Mouse (Mus musculus): ENCODE data around the gene Mindy2. TPM values are rescaled to one million over a fixed set of nuclear protein-coding genes. Genes with fewer than 3 reads are reported as not detected.

Gene Mindy2
- 10 to 100 TPM; 34.8 to 36.7 TPM for total RNA-seq (2021)
- polyA plus RNA-seq (2012; rRNA removed), result 7.1 and 17.7 TPM in 2 replicates
- long read RNA-seq, full-length matches to known transcripts, result 30 of 39 reads
- long read RNA-seq, partial matches to known transcripts, result 3 of 39 reads
- long read RNA-seq, other reads (novel, unspliced or antisense), result 6 of 39 reads

GRCm38 (mm10) chr9:70657013-70657967, at the start of gene Mindy2:
Gene Mindy2 (minus strand): TSS chr9:70657174.
- Histone ChIP-seq H3K9ac (ENCODE audit: low read depth, low read length) (peak within 1 kb of the TSS; percentile 94), H3K27ac (peak within 1 kb of the TSS; percentile 89), H3K79me2 (replicated peaks; ENCODE audit: control insufficient read depth, insufficient read depth, low read length) (peaks cover 8% of the 10 kb centered on the region), H3K27me3 (ENCODE audit: control insufficient read depth, insufficient read depth, low read length) (no peaks in the 10 kb centered on the region), H3K4me3 (peak within 1 kb of the TSS; percentile 65), H3K36me3 (ENCODE audit: control insufficient read depth, insufficient read depth, low read length) (peaks cover 15% of the 10 kb centered on the region), H3K4me1 (ENCODE audit: control insufficient read depth, insufficient read depth, low read length) (peaks cover 9% of the 10 kb centered on the region)
- intact Hi-C loops (cut with DNase I), result loop anchor here (1.0 to 2.0 kb wide), 2 partner anchors 21 to 116 kb away; partner anchors contain the start of gene Adam10
- TF ChIP-seq POLR2A (IDR thresholded peaks at IDR 0.05; ENCODE audit: insufficient read depth, low read depth, low read length) (peak; percentile 76), CTCF (IDR thresholded peaks at IDR 0.05) (peak; percentile 22; the same call in 1 of the 2 replicates), EP300 (IDR thresholded peaks at IDR 0.05; ENCODE audit: insufficient read depth, low read depth, low read length) (no peak)
- peak; percentile 98 to 99 for DNase-seq
- 2% methylated on average over 67 of the region's 67 CpGs for WGBS

DNA sequence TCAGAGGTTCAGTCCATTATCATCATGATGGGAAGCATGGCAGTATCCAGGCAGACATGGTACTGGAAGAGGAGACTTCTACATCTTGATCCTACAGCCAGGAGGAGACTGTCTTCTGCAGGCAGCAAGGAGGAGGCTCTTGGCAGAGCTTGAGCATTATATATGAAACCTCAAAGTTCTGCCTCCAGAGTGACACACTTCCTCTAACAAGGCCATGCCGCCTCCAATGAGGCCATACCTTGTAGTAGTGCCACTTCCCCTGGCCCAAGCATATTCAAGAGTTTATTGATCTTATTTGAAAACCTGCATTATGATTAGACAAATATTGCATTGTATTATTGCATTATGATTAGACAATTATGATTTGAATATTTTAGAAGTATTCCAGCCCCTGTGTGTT, 49.5 kb upstream of the Mindy2 start:
- 89% methylated on average over 1 of the region's 1 CpGs for WGBS
- no peaks in the 10 kb centered on the region for H3K27me3 ChIP-seq (ENCODE audit: control insufficient read depth, insufficient read depth, low read length)

GRCm38 (mm10) chr9:70703597-70704203, 46.7 kb upstream of the Mindy2 start:
- H3K79me2 ChIP-seq (replicated peaks; ENCODE audit: control insufficient read depth, insufficient read depth, low read length), result peaks cover 4% of the 10 kb centered on the region

More for the DNA sequence above, 49.5 kb upstream of the Mindy2 start:
- DNase-seq, result no peak
- Histone ChIP-seq H3K36me3 (ENCODE audit: control insufficient read depth, insufficient read depth, low read length) (no peaks in the 10 kb centered on the region), H3K9ac (ENCODE audit: low read depth, low read length) (no peak overlapping the region), H3K27ac (no peak overlapping the region), H3K79me2 (replicated peaks; ENCODE audit: control insufficient read depth, insufficient read depth, low read length) (peaks cover 3% of the 10 kb centered on the region; the same call in 1 of the 2 replicates), H3K4me3 (no peak overlapping the region), H3K4me1 (ENCODE audit: control insufficient read depth, insufficient read depth, low read length) (no peaks in the 10 kb centered on the region)
- intact Hi-C loops (cut with DNase I), result no loop called here
- TF ChIP-seq POLR2A (IDR thresholded peaks at IDR 0.05; ENCODE audit: insufficient read depth, low read depth, low read length), result no peak
- no peak for TF ChIP-seq EP300 (IDR thresholded peaks at IDR 0.05; ENCODE audit: insufficient read depth, low read depth, low read length)
- no peak for TF ChIP-seq CTCF (IDR thresholded peaks at IDR 0.05)

GRCm38 (mm10) chr9:70698090-70698489, 41.1 kb upstream of the Mindy2 start:
- DNase-seq, result no peak
- Histone ChIP-seq H3K27ac (no peak overlapping the region), H3K4me1 (ENCODE audit: control insufficient read depth, insufficient read depth, low read length) (peaks cover 1% of the 10 kb centered on the region), H3K36me3 (ENCODE audit: control insufficient read depth, insufficient read depth, low read length) (no peaks in the 10 kb centered on the region; the same call in 1 of the 2 replicates), H3K4me3 (no peak overlapping the region), H3K79me2 (replicated peaks; ENCODE audit: control insufficient read depth, insufficient read depth, low read length) (peaks cover 3% of the 10 kb centered on the region), H3K9ac (ENCODE audit: low read depth, low read length) (no peak overlapping the region), H3K27me3 (ENCODE audit: control insufficient read depth, insufficient read depth, low read length) (no peaks in the 10 kb centered on the region)
- TF ChIP-seq EP300 (IDR thresholded peaks at IDR 0.05; ENCODE audit: insufficient read depth, low read depth, low read length) (no peak), POLR2A (IDR thresholded peaks at IDR 0.05; ENCODE audit: insufficient read depth, low read depth, low read length) (no peak), CTCF (IDR thresholded peaks at IDR 0.05) (no peak)
- intact Hi-C loops (cut with DNase I), result no loop called here
- WGBS, result 66% methylated on average over 1 of the region's 1 CpGs

More at GRCm38 (mm10) chr9:70703597-70704203, 46.7 kb upstream of the Mindy2 start:
- no peak overlapping the region for H3K4me3 ChIP-seq
- H3K27ac ChIP-seq, result no peak overlapping the region
- no peak for TF ChIP-seq EP300 (IDR thresholded peaks at IDR 0.05; ENCODE audit: insufficient read depth, low read depth, low read length)
- no peaks in the 10 kb centered on the region for H3K27me3 ChIP-seq (ENCODE audit: control insufficient read depth, insufficient read depth, low read length)
- WGBS, result 94% methylated on average over 5 of the region's 5 CpGs
- intact Hi-C loops (cut with DNase I), result no loop called here
- H3K4me1 ChIP-seq (ENCODE audit: control insufficient read depth, insufficient read depth, low read length), result no peaks in the 10 kb centered on the region; the same call in 1 of the 2 replicates
- no peaks in the 10 kb centered on the region for H3K36me3 ChIP-seq (ENCODE audit: control insufficient read depth, insufficient read depth, low read length)
- H3K9ac ChIP-seq (ENCODE audit: low read depth, low read length), result no peak overlapping the region
- no peak for DNase-seq

DNA sequence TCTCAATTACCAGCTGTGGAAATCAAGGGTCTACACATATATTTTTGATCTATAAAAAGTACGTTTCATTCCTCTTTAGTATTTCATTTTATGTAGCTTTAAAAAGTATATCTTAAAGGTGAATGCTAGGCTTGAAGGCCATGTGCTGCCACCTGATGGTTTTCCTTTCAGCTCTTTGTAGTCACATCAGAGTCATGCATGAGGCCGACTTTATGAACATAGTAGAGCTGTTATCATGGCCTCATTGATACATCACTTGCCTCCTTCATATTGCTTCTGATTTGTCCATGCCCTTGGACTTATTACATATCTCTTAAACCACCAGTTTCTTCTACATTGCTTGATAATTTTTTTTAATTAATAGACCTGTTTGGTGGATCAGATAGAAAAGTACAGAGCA, 38.7 kb upstream of the Mindy2 start:
- Histone ChIP-seq H3K9ac (ENCODE audit: low read depth, low read length) (no peak overlapping the region), H3K4me3 (no peak overlapping the region), H3K36me3 (ENCODE audit: control insufficient read depth, insufficient read depth, low read length) (peaks cover 8% of the 10 kb centered on the region; the same call in 1 of the 2 replicates), H3K27me3 (ENCODE audit: control insufficient read depth, insufficient read depth, low read length) (no peaks in the 10 kb centered on the region), H3K79me2 (replicated peaks; ENCODE audit: control insufficient read depth, insufficient read depth, low read length) (peaks cover 3% of the 10 kb centered on the region), H3K27ac (no peak overlapping the region), H3K4me1 (ENCODE audit: control insufficient read depth, insufficient read depth, low read length) (peaks cover 3% of the 10 kb centered on the region)
- WGBS, result 82% methylated on average over 2 of the region's 2 CpGs
- intact Hi-C loops (cut with DNase I), result no loop called here
- TF ChIP-seq CTCF (IDR thresholded peaks at IDR 0.05) (0 out of 2 replicates have a peak, but pooled peaks have one; percentile 4), POLR2A (IDR thresholded peaks at IDR 0.05; ENCODE audit: insufficient read depth, low read depth, low read length) (no peak)
- DNase-seq, result no peak
